Mouse (Mus musculus) embryo, embryonic 10.5 days (tissue): ENCODE measurements around the gene Ccdc154.
"Not testable (repeated sequence)": the region's sequence is repeated elsewhere in the genome, so short reads cannot be mapped to it uniquely, and the experiment has no call there.

ENCODE experiments used
- DNase-seq: peaks from one replicate; pipeline ENCODE4 v3.0.0-alpha.2; 2015; ENCODE audit warnings: low spot score

Ccdc154 gene

GRCm38 (mm10) chr17:25162161-25162560 lies at the start of gene Ccdc154:
Gene Ccdc154, plus strand, starts transcription at chr17:25162461.
- DNase-seq = no peak

- no peak for DNase-seq
Measured at GRCm38 (mm10) chr17:25114908-25115645, 47.2 kb upstream of the Ccdc154 start.

DNA sequence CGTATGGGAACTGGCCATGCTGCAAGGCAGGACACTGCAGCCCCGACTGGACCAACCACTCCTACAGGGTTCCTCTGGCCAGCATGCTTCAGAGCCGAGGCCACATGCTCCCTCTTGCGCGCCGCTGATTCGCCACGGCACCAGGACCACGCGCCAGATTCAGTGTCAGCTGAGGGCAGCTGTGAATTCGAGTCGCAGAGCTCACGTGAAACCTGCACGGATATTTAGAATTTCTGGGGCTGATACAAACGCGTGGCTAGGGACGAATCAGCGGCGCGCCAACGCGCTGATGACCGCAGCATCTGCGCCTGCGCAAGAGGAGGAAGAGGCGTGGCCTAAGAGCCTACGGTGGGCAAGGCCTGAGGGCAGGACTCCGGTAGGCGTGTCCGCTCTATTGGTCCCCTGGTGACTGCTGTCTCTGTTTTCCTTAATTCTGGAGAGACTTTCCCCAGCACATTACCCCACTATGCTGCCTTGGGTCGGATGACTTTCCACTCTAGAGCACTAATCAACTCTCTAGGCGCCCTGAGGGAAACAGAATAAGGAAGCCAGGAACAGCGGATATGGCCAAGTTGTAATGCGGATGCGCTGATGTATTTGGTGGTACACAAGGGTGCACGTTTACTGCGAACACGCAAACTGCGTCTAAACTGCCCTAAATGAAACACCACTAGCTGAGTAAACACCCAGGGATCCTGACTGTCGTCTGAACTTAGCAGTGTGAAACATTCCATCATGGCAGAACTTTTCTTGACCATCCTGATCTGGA lies 46.4 kb upstream of the Ccdc154 start, which contains the start of gene Telo2:
Telo2 (minus strand) TSS at position 304 of the 769 bp plus-strand sequence.
- peak; percentile 95 for DNase-seq

DNA sequence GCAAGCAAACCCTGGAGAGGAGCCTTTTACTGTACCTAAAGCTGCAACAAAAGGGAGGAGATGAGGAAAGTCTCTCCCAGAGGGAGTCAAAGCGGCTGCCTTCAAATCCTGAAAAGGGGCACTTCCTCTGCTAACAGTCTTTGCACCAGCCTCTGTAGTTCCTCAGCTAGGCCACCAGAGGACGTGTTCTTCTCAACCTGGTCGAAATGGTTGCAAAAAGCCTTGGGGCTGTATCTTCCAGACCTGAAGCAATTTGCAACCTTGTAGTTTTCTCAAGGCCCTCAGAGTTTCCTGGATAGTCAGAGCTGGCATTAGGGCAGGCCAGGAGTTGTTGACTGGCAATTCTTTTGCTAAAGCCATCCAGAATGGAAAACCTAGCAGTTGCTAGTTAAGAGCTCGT lies 45.0 kb upstream of the Ccdc154 start:
- DNase-seq = no peak

- peak; percentile 18 for DNase-seq
Measured at GRCm38 (mm10) chr17:25120406-25120805, 41.9 kb upstream of the Ccdc154 start, which contains the start of gene Ptx4. Gene Ptx4, plus strand, starts transcription at chr17:25120760.

GRCm38 (mm10) chr17:25123979-25124378 lies 38.3 kb upstream of the Ccdc154 start:
- peak; percentile 38 for DNase-seq

GRCm38 (mm10) chr17:25125442-25126060 lies 36.7 kb upstream of the Ccdc154 start:
- DNase-seq = not testable (repeated sequence)

- peak; percentile 23 for DNase-seq
Measured at GRCm38 (mm10) chr17:25127079-25127478, 35.2 kb upstream of the Ccdc154 start.

DNA sequence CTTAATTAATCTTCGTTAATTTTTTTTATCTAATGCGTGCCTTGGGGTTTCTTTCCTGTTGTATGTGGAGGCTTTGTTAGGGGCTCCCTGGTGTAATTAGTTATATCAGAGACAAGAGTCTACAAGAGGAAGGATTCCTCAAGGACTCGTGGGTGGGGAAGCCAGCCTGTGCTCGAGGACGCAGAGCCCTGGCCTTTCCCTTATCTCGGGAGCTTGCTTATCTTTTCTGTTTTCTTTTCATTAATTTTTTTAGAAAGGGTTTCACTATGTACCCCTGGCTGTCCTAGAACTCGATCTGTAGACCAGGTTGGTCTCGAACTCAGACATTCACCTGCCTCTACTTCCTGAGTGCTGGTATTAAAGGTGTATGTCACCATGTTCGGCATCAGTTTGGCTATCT lies 34.6 kb upstream of the Ccdc154 start:
- DNase-seq = no peak

GRCm38 (mm10) chr17:25130060-25130459 lies 32.2 kb upstream of the Ccdc154 start:
- DNase-seq = peak; percentile 11

- peak; percentile 96 for DNase-seq
Measured at GRCm38 (mm10) chr17:25133275-25133698, 29.0 kb upstream of the Ccdc154 start, which contains the start of gene Clcn7. Gene Clcn7, plus strand, starts transcription at chr17:25133391.

DNA sequence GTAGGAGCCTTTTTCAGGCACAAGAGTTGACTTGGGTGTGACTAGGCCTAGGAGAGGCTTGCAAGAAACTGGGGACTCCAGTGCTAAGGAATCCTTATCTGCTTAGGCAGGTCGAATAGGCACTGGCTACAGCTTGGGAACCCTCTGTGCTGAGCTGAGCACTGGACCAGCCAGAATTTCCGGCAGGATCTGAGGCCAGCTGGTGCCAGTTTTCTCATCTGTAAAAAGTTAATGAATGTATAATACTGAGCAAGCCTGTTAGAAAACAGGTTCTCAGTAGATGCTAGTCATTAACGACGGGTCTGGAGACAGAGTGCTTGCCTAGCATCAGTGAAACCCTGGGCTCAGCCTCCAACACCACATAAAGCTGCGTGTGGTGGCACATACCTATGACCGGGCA lies 26.6 kb upstream of the Ccdc154 start:
- no peak for DNase-seq

GRCm38 (mm10) chr17:25138803-25139202 lies 23.5 kb upstream of the Ccdc154 start:
- no peak for DNase-seq

GRCm38 (mm10) chr17:25139960-25140359 lies 22.3 kb upstream of the Ccdc154 start:
- peak; percentile 7 for DNase-seq

- no peak for DNase-seq
Measured at GRCm38 (mm10) chr17:25163387-25163786, 1.1 kb downstream of the Ccdc154 start.

DNA sequence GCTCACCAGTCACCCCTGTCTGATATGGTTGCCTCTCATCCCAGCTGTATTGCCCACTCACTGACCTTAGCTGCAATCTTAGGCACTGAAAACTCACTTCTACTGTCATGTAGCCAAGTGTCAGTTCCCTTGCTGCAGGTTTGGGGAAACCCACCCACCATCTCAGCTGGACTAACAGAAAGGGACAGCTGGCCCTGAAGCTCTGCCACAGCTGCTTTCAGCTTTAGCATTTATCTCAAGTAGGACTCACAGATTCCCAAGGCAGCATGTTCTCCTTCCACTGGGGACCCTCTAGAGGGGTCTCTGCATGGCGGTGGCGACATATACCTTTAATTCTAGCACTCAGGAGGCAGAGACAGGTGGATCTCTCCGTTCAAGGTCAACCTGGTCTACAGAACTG lies 2.5 kb downstream of the Ccdc154 start:
- no peak for DNase-seq

DNA sequence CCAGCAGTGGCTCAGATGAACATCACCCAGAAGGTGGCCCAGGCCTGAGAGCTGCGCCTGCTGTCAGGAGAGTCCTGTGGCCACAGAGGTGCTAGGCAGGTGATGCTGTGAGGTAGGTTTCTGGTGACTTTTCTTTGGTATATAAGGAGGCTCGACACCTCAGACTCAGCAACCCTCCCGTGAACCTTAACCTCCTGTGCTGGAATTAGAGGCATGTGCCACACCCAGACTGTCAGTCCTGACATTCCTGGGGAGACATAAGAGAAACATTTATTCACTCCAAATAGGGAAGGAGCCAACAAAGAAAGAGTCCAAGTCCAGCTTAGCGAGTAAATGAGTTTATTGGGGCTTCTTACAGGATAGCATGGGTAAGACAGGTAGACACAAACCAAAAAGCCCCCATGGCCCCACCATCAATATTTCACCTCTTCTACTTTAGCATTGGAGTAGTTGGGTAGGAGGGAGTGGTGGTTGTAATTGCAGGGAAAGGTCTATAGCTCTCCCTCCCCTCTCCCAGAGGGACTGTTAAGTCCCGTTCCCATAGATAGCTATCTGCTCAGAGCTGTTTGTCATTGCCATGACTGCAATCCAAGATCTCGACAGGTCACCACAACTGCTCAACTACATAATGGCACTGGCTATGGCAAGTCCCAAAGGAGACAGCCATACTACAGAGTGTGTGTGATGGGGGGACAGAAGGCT lies 3.9 kb downstream of the Ccdc154 start:
- DNase-seq = no peak

GRCm38 (mm10) chr17:25169706-25170105 lies 7.4 kb downstream of the Ccdc154 start:
- no peak for DNase-seq

DNA sequence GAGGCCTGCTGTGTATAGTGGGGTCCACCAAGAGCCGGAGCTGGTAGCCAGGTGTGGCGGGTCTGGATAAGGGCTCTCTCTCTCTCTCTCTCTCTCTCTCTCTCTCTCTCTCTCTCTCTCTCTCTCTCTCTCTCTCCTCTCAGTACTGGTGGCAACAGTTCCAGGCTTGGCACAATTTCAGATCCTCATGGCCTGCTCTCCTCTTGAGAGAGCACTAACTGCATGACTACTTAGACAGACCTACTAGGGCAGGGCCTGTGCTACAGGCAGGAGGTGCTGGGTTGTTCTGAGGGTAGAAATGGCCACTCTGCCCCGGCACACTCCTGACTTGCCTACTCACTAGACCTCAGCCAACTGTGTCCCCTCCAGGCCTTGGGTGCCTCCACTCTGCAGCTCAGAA lies 10.3 kb downstream of the Ccdc154 start:
- DNase-seq = no peak

- DNase-seq = no peak
Measured at GRCm38 (mm10) chr17:25175411-25175810, 13.2 kb downstream of the Ccdc154 start, which contains the start of gene Gm38655. Gene Gm38655, minus strand, starts transcription at chr17:25175471.

- DNase-seq = peak; percentile 3
Measured at GRCm38 (mm10) chr17:25183232-25183631, 21.0 kb downstream of the Ccdc154 start.
